Mouse (Mus musculus) stomach, adult 2 months (tissue): ENCODE results near the gene Sarm1. TPM values are rescaled to one million over a fixed set of nuclear protein-coding genes. Genes with fewer than 3 reads are reported as not detected.

ENCODE experiments used
- polyA plus RNA-seq: library from polyadenylated mRNA; depleted of rRNA; stranded (reverse); fragments of >200 nt; gene quantifications from 2 replicates; pipeline ENCODE4 v1.2.3, GENCODE M21; 2012; rRNA removed

Sarm1 gene
- polyA plus RNA-seq: 0.52 and 0.53 TPM in 2 replicates

GRCm38 (mm10) chr11:78497544-78498522, at the start of gene Sarm1:
Sarm1 (minus strand) TSS chr11:78497754.

GRCm38 (mm10) chr11:78536080-78536689, 38.6 kb upstream of the Sarm1 start, which contains the start of the genes Tnfaip1 and Ift20:
Tnfaip1 (minus strand) TSS chr11:78536332.
Ift20 (plus strand) TSS chr11:78536361.

DNA sequence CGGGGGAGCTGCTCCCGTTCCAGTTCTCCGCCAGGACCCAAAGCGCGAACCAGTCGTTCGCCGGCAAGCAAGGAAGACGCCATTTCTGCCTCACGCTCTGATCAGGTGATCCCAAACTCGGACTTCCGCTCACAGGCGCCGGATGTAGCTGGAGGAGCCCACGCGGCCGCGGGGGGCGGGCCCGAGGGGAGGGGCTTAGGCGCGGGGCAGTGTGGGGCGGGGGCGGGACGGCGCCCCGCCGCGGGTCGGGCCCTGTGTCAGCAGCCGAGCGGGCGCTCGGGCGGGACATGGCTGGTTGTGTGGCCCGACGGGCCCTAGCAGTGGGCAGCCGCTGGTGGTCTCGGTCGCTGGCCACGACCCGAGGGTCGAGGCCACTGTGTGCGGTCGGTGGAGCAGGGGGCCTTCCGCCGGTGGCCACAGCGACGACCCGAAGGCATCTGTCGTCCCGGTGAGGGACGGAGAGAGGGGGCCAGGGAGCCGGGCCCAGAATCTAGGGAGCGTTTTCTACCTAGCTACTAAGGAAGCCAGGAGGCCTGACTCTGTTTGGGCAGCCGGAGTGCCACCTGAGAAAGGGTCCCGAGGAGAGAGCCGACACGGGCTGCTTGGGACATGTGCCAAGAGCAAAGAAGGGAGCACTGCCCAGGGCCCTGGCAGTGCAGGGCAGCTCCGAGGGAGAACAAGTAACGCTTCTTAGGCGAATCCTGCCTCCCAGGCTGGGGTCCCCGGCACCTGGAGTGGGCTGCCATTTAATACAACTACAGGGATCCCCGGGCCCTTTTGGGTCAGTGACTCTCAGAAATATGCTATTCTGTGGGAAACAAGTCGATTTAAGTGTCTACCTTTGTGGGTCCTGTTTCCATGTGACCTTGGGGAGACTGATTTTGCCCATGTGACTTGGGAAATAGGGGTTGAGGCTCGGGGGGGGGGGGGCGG, 14.7 kb upstream of the Sarm1 start, which contains the start of the genes Tmem199 and Poldip2:
Tmem199 (minus strand) TSS at position 148 of the 933 bp plus-strand sequence.
Poldip2 (plus strand) TSS at position 169 of the 933 bp plus-strand sequence.

GRCm38 (mm10) chr11:78502909-78503650, 5.5 kb upstream of the Sarm1 start, which contains the start of gene Sebox:
Sebox (plus strand) TSS chr11:78503447.

DNA sequence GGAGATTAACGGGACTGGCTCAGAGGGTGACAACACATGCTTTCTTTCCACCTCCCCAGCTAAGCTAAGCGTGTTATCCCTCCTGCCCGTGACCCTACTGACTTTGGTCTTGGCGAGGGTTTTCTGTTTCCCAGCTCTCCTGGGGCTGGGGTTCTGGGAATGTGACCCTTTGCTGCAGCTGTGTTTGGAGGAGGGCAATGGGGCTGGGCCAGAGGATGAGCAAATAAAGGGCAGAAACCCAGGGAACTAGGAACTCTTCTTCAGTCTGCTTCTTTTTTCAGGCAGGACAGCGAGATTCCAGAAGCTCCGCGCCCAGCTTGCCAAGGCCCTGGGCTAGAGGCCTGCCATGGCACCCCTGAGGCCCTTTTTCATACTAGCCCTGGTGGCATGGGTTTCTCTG, 1.4 kb upstream of the Sarm1 start, which contains the start of gene Vtn:
Vtn (plus strand) TSS at position 88 of the 400 bp plus-strand sequence.

DNA sequence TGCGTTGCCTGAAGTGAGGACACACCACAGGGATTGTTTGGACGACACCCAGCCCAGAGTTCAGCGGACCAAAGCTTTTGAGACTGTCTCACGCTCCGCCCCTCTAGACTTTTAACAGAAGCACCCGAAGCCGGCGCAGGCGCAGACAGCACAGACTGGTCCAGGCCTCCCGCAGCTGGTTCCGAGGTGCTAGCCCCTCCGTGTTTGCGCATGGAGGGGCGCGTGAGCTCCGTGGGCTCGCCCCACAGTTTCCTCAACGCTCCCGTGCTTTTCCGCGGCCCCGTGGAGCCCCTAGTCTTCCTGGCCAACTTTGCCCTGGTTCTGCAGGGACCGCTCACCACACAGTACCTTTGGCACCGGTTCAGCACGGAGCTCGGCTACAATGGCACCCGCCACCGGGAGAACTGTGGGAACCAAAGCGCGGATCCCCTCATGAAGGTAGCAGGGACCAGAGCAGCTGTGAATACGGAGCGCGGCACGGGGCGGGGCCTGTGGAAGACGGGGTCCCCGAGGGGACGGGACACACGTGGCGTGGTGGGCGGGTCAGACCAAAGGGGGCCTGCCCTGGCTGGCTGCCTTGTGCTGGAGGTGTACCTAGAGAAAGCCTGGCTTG, 31.9 kb downstream of the Sarm1 start, which contains the start of gene Slc46a1:
Slc46a1 (plus strand) TSS at position 130 of the 613 bp plus-strand sequence.

Other genes with a start within 250 kb of the Sarm1 start
- gene 2610507B11Rik, start 236.0 kb downstream of the Sarm1 start, polyA plus RNA-seq: 46.4 and 52.0 TPM in 2 replicates
- 0.06 TPM in 2 replicates for gene BC030499, start 206.9 kb downstream of the Sarm1 start, polyA plus RNA-seq
- gene Spag5, start 196.2 kb downstream of the Sarm1 start, polyA plus RNA-seq: 2.4 and 4.1 TPM in 2 replicates
- 5.7 and 6.7 TPM in 2 replicates for gene Aldoc, start 174.8 kb downstream of the Sarm1 start, polyA plus RNA-seq
- 35.8 and 40.6 TPM in 2 replicates for gene Pigs, start 169.3 kb downstream of the Sarm1 start, polyA plus RNA-seq
- gene Unc119, start 154.3 kb downstream of the Sarm1 start, polyA plus RNA-seq: 13.9 and 17.0 TPM in 2 replicates
- 1.5 and 1.9 TPM in 2 replicates for gene Foxn1, start 111.2 kb downstream of the Sarm1 start, polyA plus RNA-seq
- gene Slc13a2, start 75.5 kb downstream of the Sarm1 start, polyA plus RNA-seq: 0.03 TPM in 2 replicates
- gene Slc46a1, start 32.1 kb downstream of the Sarm1 start, polyA plus RNA-seq: 11.8 and 16.8 TPM in 2 replicates
- 8.3 and 11.7 TPM in 2 replicates for gene Vtn, start 1.3 kb upstream of the Sarm1 start, polyA plus RNA-seq
- 0.12 TPM in 1 of 2 replicates, not detected in the other for gene Sebox, start 5.7 kb upstream of the Sarm1 start, polyA plus RNA-seq
- 2.5 and 3.6 TPM in 2 replicates for gene Tmem199, start 14.4 kb upstream of the Sarm1 start, polyA plus RNA-seq
- 20.2 and 26.0 TPM in 2 replicates for gene Poldip2, start 14.4 kb upstream of the Sarm1 start, polyA plus RNA-seq
- gene Tnfaip1, start 38.6 kb upstream of the Sarm1 start, polyA plus RNA-seq: 13.3 and 15.2 TPM in 2 replicates
- gene Ift20, start 38.6 kb upstream of the Sarm1 start, polyA plus RNA-seq: 53.2 and 57.5 TPM in 2 replicates
- gene Tmem97, start 53.0 kb upstream of the Sarm1 start, polyA plus RNA-seq: 21.2 and 26.4 TPM in 2 replicates
- gene Nlk, start 199.6 kb upstream of the Sarm1 start, polyA plus RNA-seq: 6.6 and 7.6 TPM in 2 replicates